Mouse (Mus musculus) macrophage (primary cell): ENCODE data around the gene Golph3l. TPM values are rescaled to one million over a fixed set of nuclear protein-coding genes. Genes with fewer than 3 reads are reported as not detected.
"Not testable (repeated sequence)": the region's sequence is repeated elsewhere in the genome, so short reads cannot be mapped to it uniquely, and the experiment has no call there.

Experiments
- H3K27ac ChIP-seq: fragments of 350-480 bp; formaldehyde crosslinking; 2 replicates; pipeline ENCODE4 v1.9.0; 2021
- H3K36me3 ChIP-seq: fragments of 350-480 bp; formaldehyde crosslinking; 2 replicates; pipeline ENCODE4 v1.9.0; 2021; ENCODE audit errors: inconsistent target
- H3K4me3 ChIP-seq: fragments of 350-480 bp; formaldehyde crosslinking; 2 replicates; pipeline ENCODE4 v1.9.0; 2021; ENCODE audit errors: inconsistent target
- H3K79me2 ChIP-seq: fragments of 350-480 bp; formaldehyde crosslinking; 2 replicates; pipeline ENCODE4 v1.9.0; 2021; ENCODE audit errors: inconsistent target
- WGBS: methylation state at CpG from one replicate; pipeline ENCODE4 v1.1.7; 2026; ENCODE audit warnings: inconsistent platforms; ENCODE audit not compliant: missing documents; 5-methylcytosine and 5-hydroxymethylcytosine counted together
- polyA plus RNA-seq: library from polyadenylated mRNA; stranded (reverse); fragments of 250-400 nt; gene quantifications from 3 replicates; pipeline ENCODE4 v1.2.4, GENCODE M21; 2018; ENCODE audit warnings: inconsistent platforms

The Golph3l gene
- polyA plus RNA-seq, 1 experiment from 2014 or later = 64.7 TPM

DNA sequence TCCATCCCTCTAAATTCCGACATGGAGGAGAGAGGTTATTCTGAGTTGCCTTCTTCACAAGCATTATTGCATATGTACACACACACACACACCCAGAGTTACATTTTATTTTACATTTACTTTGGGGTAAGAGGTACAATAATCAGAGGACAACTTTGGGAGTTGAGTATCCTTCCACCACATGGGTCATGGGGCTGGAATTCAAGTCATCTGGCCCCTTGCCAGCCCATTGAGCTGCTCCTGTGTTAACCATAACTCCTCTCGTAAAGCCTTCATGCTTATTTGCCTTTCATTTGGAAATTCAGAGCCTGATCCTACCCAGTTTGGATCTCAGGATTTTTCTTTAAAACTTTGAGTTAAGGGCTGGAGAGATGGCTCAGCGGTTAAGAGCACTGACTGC lies 17.4 kb downstream of the Golph3l start:
- Histone ChIP-seq H3K4me3 (no peak overlapping the region), H3K79me2 (peaks cover 38% of the 10 kb centered on the region; the same call in 1 of the 2 replicates), H3K27ac (no peak overlapping the region), H3K36me3 (peaks cover 48% of the 10 kb centered on the region)
- WGBS = 97% methylated on average over 3 of the region's 3 CpGs

DNA sequence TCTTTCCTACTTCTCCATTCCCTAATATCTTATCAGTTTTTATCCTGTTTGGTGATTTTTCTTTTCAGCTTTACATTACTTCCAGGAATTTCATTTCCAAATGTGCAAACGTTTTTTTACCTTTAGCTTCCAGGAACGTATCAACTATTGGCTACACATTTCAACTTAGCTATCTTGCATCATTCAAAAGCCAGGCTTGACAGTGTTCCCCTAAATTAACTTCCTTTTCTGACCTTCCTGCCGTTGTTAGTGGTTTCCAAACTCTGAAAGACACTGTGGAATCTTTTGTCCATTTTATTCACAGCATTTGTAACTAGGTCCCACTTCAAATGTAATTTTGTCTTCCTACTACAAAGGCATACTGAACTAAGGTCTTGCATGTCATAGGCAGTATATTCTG lies 20.5 kb downstream of the Golph3l start:
- peaks cover 51% of the 10 kb centered on the region for H3K36me3 ChIP-seq
- 4% methylated on average over 3 of the region's 3 CpGs for WGBS
- H3K27ac ChIP-seq = no peak overlapping the region
- H3K79me2 ChIP-seq = peaks cover 8% of the 10 kb centered on the region; the same call in 1 of the 2 replicates
- no peak overlapping the region for H3K4me3 ChIP-seq

DNA sequence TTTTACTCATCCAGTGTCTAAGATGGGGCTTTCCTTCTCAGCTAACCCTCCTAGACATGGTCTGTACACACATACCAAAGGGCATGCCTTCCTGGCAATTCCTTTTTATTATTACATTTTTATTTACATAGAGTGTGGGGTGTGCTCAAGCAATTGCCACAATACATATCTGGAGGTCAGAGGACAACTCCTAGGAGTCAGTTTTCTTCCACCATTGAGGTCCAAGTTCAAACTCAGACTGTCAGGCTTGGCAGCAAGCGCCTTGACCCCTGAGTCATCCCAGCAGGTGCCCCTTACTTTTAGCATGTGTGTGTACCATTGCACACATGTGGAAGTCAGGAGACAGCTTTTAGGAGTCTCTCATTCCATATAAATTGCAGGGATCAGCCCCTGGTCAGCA lies 25.3 kb downstream of the Golph3l start:
- no peak overlapping the region for H3K4me3 ChIP-seq
- no peaks in the 10 kb centered on the region for H3K79me2 ChIP-seq
- WGBS = 100% methylated on average over 1 of the region's 1 CpGs
- peaks cover 54% of the 10 kb centered on the region; the same call in 1 of the 2 replicates for H3K36me3 ChIP-seq
- H3K27ac ChIP-seq = no peak overlapping the region

DNA sequence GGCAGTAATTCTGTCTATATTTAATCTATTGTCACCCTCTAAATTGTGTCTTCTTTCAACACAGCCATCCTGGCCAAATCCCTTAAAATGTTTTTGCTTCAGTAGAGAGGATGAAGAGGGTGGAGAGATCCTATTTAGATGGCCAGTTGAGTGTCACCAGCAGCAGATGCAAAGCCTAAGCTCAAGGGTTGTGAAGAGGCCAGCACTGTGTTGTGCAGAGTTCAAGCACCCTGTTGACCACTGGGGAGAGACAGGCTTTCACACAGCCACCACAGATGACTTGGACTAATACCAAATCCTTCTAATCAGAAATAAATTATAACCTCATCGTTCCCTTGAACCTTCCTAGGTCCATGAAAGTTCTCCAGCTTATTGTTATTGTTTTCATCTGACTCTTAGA lies 29.8 kb downstream of the Golph3l start:
- H3K36me3 ChIP-seq = peaks cover 50% of the 10 kb centered on the region
- WGBS = 86% methylated on average over 1 of the region's 1 CpGs

DNA sequence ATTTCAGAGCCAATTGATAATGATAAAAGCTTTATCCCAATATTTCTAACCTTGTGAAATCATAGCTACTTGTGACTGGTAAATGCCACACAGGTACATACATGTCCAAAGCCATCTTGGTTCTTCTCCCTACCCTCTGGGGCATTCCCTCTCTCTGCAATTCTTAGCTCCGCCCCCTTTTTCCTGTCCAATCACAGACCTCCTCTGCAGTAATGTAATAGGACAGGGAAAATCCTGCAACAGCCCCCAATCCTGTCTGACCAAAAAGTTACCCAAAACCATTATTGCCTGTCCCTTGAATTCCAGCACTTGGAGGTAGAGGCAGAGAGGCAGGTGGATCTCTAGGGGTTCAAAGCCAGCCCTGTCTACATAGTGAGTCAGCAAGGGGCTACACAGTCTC lies 32.5 kb downstream of the Golph3l start:
- H3K36me3 ChIP-seq = peaks cover 33% of the 10 kb centered on the region
- 88% methylated on average over 1 of the region's 1 CpGs for WGBS
- H3K4me3 ChIP-seq = no peak overlapping the region
- H3K79me2 ChIP-seq = peaks cover 11% of the 10 kb centered on the region
- H3K27ac ChIP-seq = no peak overlapping the region

More for the DNA sequence above, 29.8 kb downstream of the Golph3l start:
- H3K79me2 ChIP-seq = no peaks in the 10 kb centered on the region
- no peak overlapping the region for H3K27ac ChIP-seq
- H3K4me3 ChIP-seq = no peak overlapping the region

DNA sequence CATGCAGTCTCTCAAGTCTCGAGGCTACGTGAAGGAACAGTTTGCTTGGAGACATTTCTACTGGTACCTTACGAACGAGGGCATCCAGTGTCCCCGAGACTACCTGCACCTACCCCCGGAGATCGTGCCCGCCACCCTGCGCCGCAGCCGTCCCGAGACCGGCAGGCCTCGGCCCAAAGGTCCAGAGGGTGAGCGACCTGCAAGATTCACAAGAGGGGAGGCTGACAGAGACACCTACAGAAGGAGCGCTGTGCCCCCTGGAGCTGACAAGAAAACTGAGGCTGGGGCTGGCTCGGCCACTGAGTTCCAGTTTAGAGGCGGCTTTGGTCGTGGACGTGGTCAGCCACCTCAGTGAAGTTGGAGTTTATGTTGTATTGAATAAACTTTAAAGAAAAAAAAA lies 33.7 kb downstream of the Golph3l start:
- H3K4me3 ChIP-seq, H3K27ac ChIP-seq: not testable (repeated sequence)
- H3K79me2 ChIP-seq = peaks cover 23% of the 10 kb centered on the region
- WGBS = 95% methylated on average over 8 of the region's 20 CpGs
- H3K36me3 ChIP-seq = peaks cover 21% of the 10 kb centered on the region

DNA sequence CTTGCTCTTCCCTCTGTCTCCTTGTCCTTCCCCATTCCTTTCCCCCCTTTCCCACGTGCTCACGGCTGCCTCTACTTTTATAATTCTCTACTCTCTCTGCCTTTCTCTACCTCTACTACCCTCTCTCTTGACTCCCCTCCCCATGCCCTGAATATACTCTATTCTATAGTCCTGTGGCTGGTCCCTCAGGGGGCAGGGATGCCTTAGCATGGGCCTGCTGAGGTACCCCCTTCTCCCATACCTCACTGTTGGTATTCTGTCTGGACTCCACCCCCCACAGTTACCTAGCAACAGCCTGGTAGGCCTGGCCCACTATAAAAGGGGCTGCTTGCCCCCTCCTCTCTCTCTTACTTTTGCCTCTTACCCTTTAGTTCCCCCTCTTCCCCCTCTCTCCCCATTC lies 34.8 kb downstream of the Golph3l start:
- Histone ChIP-seq H3K36me3 (peaks cover 21% of the 10 kb centered on the region), H3K27ac (no peak overlapping the region), H3K4me3 (no peak overlapping the region), H3K79me2 (peaks cover 34% of the 10 kb centered on the region)
- 80% methylated on average over 2 of the region's 2 CpGs for WGBS

DNA sequence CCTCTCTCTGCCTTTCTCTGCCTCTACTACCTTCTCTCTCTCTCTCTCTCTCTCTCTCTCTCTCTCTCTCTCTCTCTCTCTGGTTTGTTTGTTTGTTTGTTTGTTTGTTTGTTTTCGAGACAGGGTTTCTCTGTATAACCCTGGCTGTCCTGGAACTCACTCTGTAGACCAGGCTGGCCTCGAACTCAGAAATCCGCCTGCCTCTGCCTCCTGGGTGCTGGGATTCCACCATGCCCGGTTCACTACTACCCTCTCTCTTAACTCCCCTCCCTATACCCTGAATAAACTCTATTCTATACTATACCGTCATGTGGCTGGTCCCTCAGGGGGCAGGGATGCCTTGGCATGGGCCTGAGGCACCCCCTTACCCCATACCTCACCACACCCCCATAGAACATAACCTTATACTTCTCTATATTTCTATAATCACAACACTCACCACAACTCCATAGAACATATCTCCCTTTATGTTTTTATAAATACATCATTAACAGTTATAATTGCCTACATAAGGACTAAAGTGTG lies 35.3 kb downstream of the Golph3l start:
- peak overlapping the region; percentile 75 for H3K4me3 ChIP-seq
- peak overlapping the region; percentile 80 for H3K27ac ChIP-seq
- peaks cover 39% of the 10 kb centered on the region for H3K79me2 ChIP-seq
- 69% methylated on average over 2 of the region's 5 CpGs for WGBS
- peaks cover 23% of the 10 kb centered on the region for H3K36me3 ChIP-seq

DNA sequence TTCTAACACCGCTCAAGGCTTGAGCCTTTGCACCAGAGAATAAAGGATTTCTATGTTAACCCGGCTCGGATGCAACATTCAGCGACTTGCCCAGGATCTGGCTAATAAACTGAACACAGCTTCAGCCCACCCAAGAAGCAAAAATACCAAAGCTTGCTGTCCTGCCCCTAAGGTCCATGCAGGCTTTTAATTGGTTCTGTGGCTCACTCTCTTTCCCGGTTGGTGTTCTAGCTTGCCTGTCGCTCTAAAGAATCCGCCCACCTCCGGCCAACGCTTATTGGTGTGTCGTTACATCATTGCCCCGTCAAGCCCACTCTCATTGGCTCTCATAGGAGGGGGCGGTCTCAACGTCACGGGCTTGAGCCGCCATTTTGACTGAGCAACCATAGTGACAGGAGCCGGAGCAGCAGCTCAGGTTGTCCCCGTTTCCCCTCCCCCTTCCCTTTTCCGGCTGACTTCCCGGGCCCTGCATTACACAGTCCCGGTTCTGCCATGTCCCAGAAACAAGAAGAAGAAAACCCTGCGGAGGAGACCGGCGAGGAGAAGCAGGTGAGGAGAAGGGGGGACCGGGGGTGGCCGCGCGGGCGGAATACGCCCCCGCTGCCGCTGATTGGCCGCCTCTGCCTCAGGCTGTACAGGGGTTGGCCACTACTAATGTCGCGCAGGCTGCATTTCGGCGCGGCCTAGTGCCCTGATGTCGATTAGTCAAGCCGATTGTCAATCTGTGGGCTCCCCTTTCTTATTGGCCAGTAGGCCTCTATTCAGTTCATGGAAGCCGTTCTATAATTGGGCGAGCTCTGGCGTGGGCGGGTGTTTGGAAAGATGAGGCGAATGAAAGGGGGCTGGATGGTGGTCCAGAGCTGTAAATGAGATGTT lies 36.1 kb downstream of the Golph3l start, which contains the start of gene Ensa:
Gene Ensa (plus strand): TSS at position 366 of the 876 bp plus-strand sequence.
- Histone ChIP-seq H3K27ac (peak within 1 kb of the TSS; percentile 80), H3K79me2 (peaks cover 47% of the 10 kb centered on the region), H3K4me3 (peak within 1 kb of the TSS; percentile 75), H3K36me3 (peaks cover 26% of the 10 kb centered on the region)
- 2% methylated on average over 42 of the region's 44 CpGs for WGBS

DNA sequence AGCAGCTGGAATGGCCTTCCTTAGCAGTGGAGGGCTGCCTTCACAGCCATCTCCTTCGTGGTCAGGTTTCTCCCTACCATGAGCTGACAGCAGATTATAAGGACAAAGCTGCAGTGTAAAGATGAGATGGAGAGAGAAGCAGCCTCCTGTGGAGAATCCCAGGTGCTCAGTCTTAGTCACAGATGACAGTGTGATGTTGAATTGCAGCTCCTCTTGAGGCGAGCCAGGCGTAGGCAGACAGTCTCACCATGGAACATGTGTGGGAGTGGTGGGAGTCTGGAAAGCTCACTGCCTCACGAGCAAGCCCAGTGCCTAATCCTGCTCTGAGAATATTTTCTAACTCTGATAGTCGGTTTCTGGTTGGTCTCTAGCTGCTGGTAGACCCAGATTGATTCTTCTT lies 39.0 kb downstream of the Golph3l start:
- peaks cover 26% of the 10 kb centered on the region for H3K36me3 ChIP-seq
- 96% methylated on average over 5 of the region's 5 CpGs for WGBS

DNA sequence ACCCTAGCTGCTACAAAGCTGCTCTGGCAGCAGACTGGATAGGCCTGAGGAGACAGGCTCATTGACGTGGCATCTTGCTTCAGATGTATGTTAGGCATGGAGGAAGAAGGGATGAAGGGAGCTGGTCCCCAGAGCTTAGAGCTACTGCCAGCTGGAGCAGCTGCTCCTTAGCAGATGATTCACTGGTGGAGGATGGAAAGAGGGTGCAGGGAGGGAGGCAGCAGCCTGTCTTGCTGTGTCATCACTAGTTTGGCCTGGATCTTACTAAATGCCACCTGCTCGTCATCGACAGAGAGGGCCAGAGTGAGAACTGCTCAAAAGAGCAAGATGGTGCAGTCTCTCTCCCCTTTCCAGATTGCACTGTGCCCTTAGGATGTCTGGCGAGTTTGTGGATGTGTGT lies 41.0 kb downstream of the Golph3l start:
- Histone ChIP-seq H3K4me3 (no peak overlapping the region), H3K79me2 (peaks cover 80% of the 10 kb centered on the region), H3K36me3 (peaks cover 28% of the 10 kb centered on the region), H3K27ac (peak overlapping the region; percentile 94; the same call in 1 of the 2 replicates)
- 85% methylated on average over 4 of the region's 4 CpGs for WGBS

More for the DNA sequence above, 39.0 kb downstream of the Golph3l start:
- no peak overlapping the region for H3K27ac ChIP-seq
- H3K79me2 ChIP-seq = peaks cover 66% of the 10 kb centered on the region
- H3K4me3 ChIP-seq = no peak overlapping the region

DNA sequence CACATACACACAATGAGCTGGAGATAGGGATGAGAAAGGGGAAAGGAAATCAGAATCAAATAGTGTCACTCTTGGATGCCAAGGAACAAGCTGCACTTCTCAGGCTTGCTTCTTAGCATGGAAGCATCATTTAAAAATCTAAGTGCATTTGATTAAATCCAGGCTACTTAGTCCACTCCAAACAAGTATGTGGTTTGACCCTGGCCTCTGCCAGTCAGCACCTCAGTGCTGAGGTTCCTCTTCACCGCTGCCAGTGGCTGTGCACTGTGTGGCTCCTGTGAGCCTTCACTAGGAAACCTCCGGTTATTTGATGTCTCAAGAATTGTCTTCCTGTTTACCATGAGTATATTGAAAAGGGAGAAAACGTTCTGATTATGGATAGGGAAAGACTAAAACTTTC lies 42.1 kb downstream of the Golph3l start:
- Histone ChIP-seq H3K27ac (peak overlapping the region; percentile 94), H3K79me2 (peaks cover 78% of the 10 kb centered on the region), H3K36me3 (peaks cover 30% of the 10 kb centered on the region), H3K4me3 (no peak overlapping the region)
- 23% methylated on average over 3 of the region's 3 CpGs for WGBS

DNA sequence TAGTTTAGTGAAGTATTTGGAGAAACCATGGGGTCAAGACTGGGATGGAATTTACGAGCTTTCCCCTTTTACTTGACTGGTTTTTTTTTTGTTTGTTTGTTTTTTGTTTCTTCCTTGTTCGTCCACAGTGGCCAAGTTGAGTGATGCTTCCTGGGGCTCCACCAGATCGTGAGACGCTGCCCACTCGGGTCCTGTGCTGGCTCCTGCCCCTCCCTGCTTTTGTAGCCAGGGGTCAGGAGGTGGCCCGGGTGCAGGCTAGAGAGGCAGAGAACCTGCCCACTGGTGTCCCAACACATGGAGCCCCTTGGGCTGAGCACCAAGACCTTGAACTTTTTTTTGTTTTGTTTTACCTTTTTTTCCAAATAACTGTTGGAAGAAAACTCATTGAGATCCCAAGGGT lies 42.6 kb downstream of the Golph3l start:
- peaks cover 78% of the 10 kb centered on the region for H3K79me2 ChIP-seq
- H3K4me3 ChIP-seq = no peak overlapping the region
- WGBS = 82% methylated on average over 6 of the region's 6 CpGs
- H3K27ac ChIP-seq = peak overlapping the region; percentile 94
- peaks cover 30% of the 10 kb centered on the region for H3K36me3 ChIP-seq

DNA sequence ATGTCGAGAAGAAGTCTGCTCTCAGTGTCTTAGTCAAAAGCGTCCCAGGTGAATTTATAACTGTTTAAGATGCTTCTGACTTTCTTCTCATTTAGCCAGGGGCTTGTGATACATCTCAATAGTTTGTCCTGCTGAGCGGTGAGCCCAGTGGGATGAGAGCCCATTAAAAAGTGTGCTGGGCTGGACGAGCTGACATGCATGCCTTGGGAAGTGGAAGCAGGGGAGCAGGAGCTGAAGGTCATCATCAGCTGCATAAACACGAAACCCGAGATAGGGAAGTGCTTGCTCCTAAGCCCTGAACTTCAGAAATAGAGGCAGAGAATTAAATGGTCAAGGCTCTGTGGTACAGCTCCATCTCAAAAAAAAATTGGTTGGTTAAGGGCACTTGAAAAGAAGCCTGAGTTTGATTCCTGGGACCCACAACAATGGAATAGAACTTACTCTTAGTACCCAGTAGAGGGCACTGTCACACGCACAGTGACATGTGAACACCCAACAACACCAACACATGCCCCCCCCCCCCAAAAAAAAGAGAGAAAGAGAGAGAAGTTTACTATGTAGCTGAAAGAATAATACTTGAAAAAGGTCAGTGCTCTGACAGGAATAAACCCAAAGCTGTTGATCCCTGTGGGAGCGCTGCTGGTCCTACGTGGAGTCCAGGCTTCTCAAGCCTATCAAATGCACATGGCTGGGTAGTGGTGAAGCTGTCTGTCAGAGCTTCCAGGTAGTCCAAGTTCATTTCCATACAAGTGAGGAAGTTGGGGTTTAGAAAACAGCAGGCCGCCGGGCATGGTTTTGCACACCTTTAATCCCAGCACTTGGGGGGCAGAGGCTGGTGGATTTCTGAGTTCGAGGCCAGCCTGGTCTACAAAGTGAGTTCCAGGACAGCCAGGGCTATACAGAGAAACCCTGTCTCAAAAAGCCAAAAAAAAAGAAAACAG lies 44.2 kb downstream of the Golph3l start:
- no peak overlapping the region for H3K4me3 ChIP-seq
- H3K27ac ChIP-seq = peak overlapping the region; percentile 94
- WGBS = 65% methylated on average over 12 of the region's 12 CpGs
- H3K36me3 ChIP-seq = peaks cover 25% of the 10 kb centered on the region
- H3K79me2 ChIP-seq = peaks cover 78% of the 10 kb centered on the region
